Mouse (Mus musculus): ENCODE measurements around the gene Ncaph2.

DNA sequence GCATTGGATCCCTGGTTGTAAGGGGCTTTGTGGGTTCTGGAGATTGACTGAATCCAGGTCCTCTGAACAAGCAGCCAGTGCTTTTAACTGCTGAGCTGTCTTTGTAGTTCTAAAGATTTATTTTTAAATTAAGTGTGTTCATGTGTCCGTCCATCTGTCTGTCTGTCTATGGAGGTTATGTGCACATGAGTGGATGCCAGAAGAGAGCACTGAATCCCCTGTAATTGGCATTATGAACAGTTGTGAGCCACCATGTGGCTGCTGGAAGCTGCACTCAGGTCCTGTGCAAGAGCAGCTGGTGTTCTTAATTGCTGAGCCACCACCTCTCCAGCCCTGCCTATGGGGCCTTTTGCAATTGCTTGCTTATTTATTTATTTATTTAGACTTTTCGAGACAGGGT lies 42.6 kb downstream of the Ncaph2 start:
- TF ChIP-seq POLR2A (IDR thresholded peaks at IDR 0.05; ENCODE audit: extremely low read depth, insufficient read depth, low read length) (no peak), CTCF (IDR thresholded peaks at IDR 0.05; ENCODE audit: low read depth, low read length) (no peak)
